Mouse (Mus musculus): ENCODE results near the gene Rreb1. TPM values are rescaled to one million over a fixed set of nuclear protein-coding genes. Genes with fewer than 3 reads are reported as not detected.

The Rreb1 gene
- polyA plus RNA-seq (2014; fragmentation: Illumina TruSeq; extraction: RNeasy Lipid Tissue Mini Kit (QIAGEN cat#74804); ENCODE audit: low read depth, low replicate concordance), result 7.4 TPM

GRCm38 (mm10) chr13:37778147-37778593 is at the start of gene Rreb1:
Gene Rreb1 (plus strand): TSS chr13:37778400.

GRCm38 (mm10) chr13:37993704-37994404 is 215.7 kb downstream of the Rreb1 start, which contains the start of gene Ssr1:
Gene Ssr1 (minus strand): TSS chr13:37994217.

Other genes with a start within 250 kb of the Rreb1 start
- gene Ssr1, start 215.8 kb downstream of the Rreb1 start, polyA plus RNA-seq (2014; fragmentation: Illumina TruSeq; extraction: RNeasy Lipid Tissue Mini Kit (QIAGEN cat#74804); ENCODE audit: low read depth, low replicate concordance), result 118 TPM